Mouse (Mus musculus): ENCODE measurements around the gene Adap1. TPM values are rescaled to one million over a fixed set of nuclear protein-coding genes. Genes with fewer than 3 reads are reported as not detected.
A peak's percentile ranks its signal among the peaks of the same experiment; 100 is the strongest.

Adap1 gene
- polyA plus RNA-seq, 1 experiment from 2014 or later: 0.37 TPM

GRCm38 (mm10) chr5:139364260-139364910, 39.0 kb upstream of the Adap1 start:
- Histone ChIP-seq H3K4me1 (peaks cover 23% of the 10 kb centered on the region), H3K36me3 (peaks cover 27% of the 10 kb centered on the region), H3K4me3 (no peak overlapping the region), H3K27ac (replicated peaks) (peak overlapping the region; percentile 69; the same call in 1 of the 2 replicates), H3K9me3 (replicated peaks) (no peaks in the 10 kb centered on the region), H3K27me3 (ENCODE audit: low read depth, poor library complexity, severe bottlenecking) (no peaks in the 10 kb centered on the region)
- peak; percentile 80 for DNase-seq (ENCODE audit: low spot score)
- WGBS: 42% methylated on average over 12 of the region's 12 CpGs

GRCm38 (mm10) chr5:139363858-139364257, 38.4 kb upstream of the Adap1 start:
- WGBS: 68% methylated on average over 7 of the region's 7 CpGs

GRCm38 (mm10) chr5:139359244-139359643, 33.8 kb upstream of the Adap1 start:
- Histone ChIP-seq H3K4me3 (no peak overlapping the region), H3K27me3 (ENCODE audit: low read depth, poor library complexity, severe bottlenecking) (no peaks in the 10 kb centered on the region), H3K9me3 (replicated peaks) (no peaks in the 10 kb centered on the region), H3K27ac (replicated peaks) (no peak overlapping the region), H3K36me3 (peaks cover 31% of the 10 kb centered on the region), H3K4me1 (peaks cover under 1% of the 10 kb centered on the region)
- WGBS: 94% methylated on average over 5 of the region's 5 CpGs
- DNase-seq (ENCODE audit: low spot score): no peak

More at GRCm38 (mm10) chr5:139363858-139364257, 38.4 kb upstream of the Adap1 start:
- Histone ChIP-seq H3K27ac (replicated peaks) (no peak overlapping the region), H3K36me3 (peaks cover 27% of the 10 kb centered on the region), H3K4me1 (peaks cover 23% of the 10 kb centered on the region), H3K9me3 (replicated peaks) (no peaks in the 10 kb centered on the region), H3K27me3 (ENCODE audit: low read depth, poor library complexity, severe bottlenecking) (no peaks in the 10 kb centered on the region), H3K4me3 (no peak overlapping the region)
- no peak for DNase-seq (ENCODE audit: low spot score)

- peak; percentile 31 for DNase-seq (ENCODE audit: low spot score)
- Histone ChIP-seq H3K4me1 (no peaks in the 10 kb centered on the region), H3K36me3 (peaks cover 28% of the 10 kb centered on the region), H3K27ac (replicated peaks) (no peak overlapping the region), H3K27me3 (ENCODE audit: low read depth, poor library complexity, severe bottlenecking) (no peaks in the 10 kb centered on the region), H3K4me3 (no peak overlapping the region), H3K9me3 (replicated peaks) (no peaks in the 10 kb centered on the region)
- WGBS: 74% methylated on average over 2 of the region's 2 CpGs
Observed at GRCm38 (mm10) chr5:139358653-139359052, 33.2 kb upstream of the Adap1 start.

- 37% methylated on average over 19 of the region's 19 CpGs for WGBS
- Histone ChIP-seq H3K4me1 (peaks cover 14% of the 10 kb centered on the region), H3K9me3 (replicated peaks) (no peaks in the 10 kb centered on the region), H3K27me3 (ENCODE audit: low read depth, poor library complexity, severe bottlenecking) (peaks cover 13% of the 10 kb centered on the region), H3K36me3 (peaks cover 11% of the 10 kb centered on the region; the same call in 1 of the 2 replicates), H3K4me3 (no peak overlapping the region), H3K27ac (replicated peaks) (no peak overlapping the region)
- DNase-seq (ENCODE audit: low spot score): peak; percentile 78
Observed at GRCm38 (mm10) chr5:139355235-139355772, 29.9 kb upstream of the Adap1 start.

- no peak for DNase-seq (ENCODE audit: low spot score)
- no peaks in the 10 kb centered on the region for H3K9me3 ChIP-seq (replicated peaks)
- H3K4me1 ChIP-seq: peaks cover 14% of the 10 kb centered on the region
- no peak overlapping the region for H3K27ac ChIP-seq (replicated peaks)
- 85% methylated on average over 11 of the region's 11 CpGs for WGBS
- H3K4me3 ChIP-seq: no peak overlapping the region
- peaks cover 13% of the 10 kb centered on the region for H3K27me3 ChIP-seq (ENCODE audit: low read depth, poor library complexity, severe bottlenecking)
- H3K36me3 ChIP-seq: 0 out of 2 replicates have a peak, but pooled peaks cover 4% of the 10 kb centered on the region
Observed at GRCm38 (mm10) chr5:139353946-139354345, 28.5 kb upstream of the Adap1 start.

GRCm38 (mm10) chr5:139353496-139353895, 28.1 kb upstream of the Adap1 start:
- H3K27ac ChIP-seq (replicated peaks): no peak overlapping the region
- DNase-seq (ENCODE audit: low spot score): peak; percentile 30
- WGBS: 64% methylated on average over 10 of the region's 10 CpGs

GRCm38 (mm10) chr5:139352317-139352716, 26.9 kb upstream of the Adap1 start, which contains the start of gene Cyp2w1:
TSS of gene Cyp2w1 (plus strand) at chr5:139352617.
- no peak for DNase-seq (ENCODE audit: low spot score)
- Histone ChIP-seq H3K4me3 (no peak within 1 kb of the TSS), H3K9me3 (replicated peaks) (no peaks in the 10 kb centered on the region), H3K36me3 (no peaks in the 10 kb centered on the region), H3K4me1 (peaks cover 14% of the 10 kb centered on the region), H3K27ac (replicated peaks) (peak within 1 kb of the TSS; percentile 33; the same call in 1 of the 2 replicates), H3K27me3 (ENCODE audit: low read depth, poor library complexity, severe bottlenecking) (peaks cover 18% of the 10 kb centered on the region)
- 62% methylated on average over 6 of the region's 6 CpGs for WGBS

More at GRCm38 (mm10) chr5:139353496-139353895, 28.1 kb upstream of the Adap1 start:
- Histone ChIP-seq H3K27me3 (ENCODE audit: low read depth, poor library complexity, severe bottlenecking) (peaks cover 13% of the 10 kb centered on the region), H3K4me1 (peaks cover 14% of the 10 kb centered on the region), H3K4me3 (no peak overlapping the region), H3K36me3 (0 out of 2 replicates have a peak, but pooled peaks cover 2% of the 10 kb centered on the region), H3K9me3 (replicated peaks) (no peaks in the 10 kb centered on the region)

GRCm38 (mm10) chr5:139351628-139352027, 26.2 kb upstream of the Adap1 start:
- H3K27me3 ChIP-seq (ENCODE audit: low read depth, poor library complexity, severe bottlenecking): peaks cover 21% of the 10 kb centered on the region
- peak overlapping the region; percentile 33; the same call in 1 of the 2 replicates for H3K27ac ChIP-seq (replicated peaks)
- WGBS: 27% methylated on average over 8 of the region's 8 CpGs
- H3K4me1 ChIP-seq: peaks cover 14% of the 10 kb centered on the region
- no peaks in the 10 kb centered on the region for H3K9me3 ChIP-seq (replicated peaks)
- no peaks in the 10 kb centered on the region for H3K36me3 ChIP-seq
- DNase-seq (ENCODE audit: low spot score): no peak
- H3K4me3 ChIP-seq: no peak overlapping the region

- Histone ChIP-seq H3K27me3 (ENCODE audit: low read depth, poor library complexity, severe bottlenecking) (peaks cover 26% of the 10 kb centered on the region), H3K27ac (replicated peaks) (peak within 1 kb of the TSS; percentile 33; the same call in 1 of the 2 replicates), H3K36me3 (no peaks in the 10 kb centered on the region), H3K9me3 (replicated peaks) (no peaks in the 10 kb centered on the region), H3K4me3 (no peak within 1 kb of the TSS), H3K4me1 (peaks cover 14% of the 10 kb centered on the region)
- 57% methylated on average over 5 of the region's 5 CpGs for WGBS
- DNase-seq (ENCODE audit: low spot score): no peak
Observed at GRCm38 (mm10) chr5:139351134-139351533, 25.7 kb upstream of the Adap1 start, which contains the start of gene Cox19. TSS of gene Cox19 (minus strand) at chr5:139351418.

- Histone ChIP-seq H3K27me3 (ENCODE audit: low read depth, poor library complexity, severe bottlenecking) (peaks cover 27% of the 10 kb centered on the region), H3K4me3 (no peak overlapping the region), H3K36me3 (no peaks in the 10 kb centered on the region), H3K4me1 (peaks cover 20% of the 10 kb centered on the region), H3K27ac (replicated peaks) (no peak overlapping the region), H3K9me3 (replicated peaks) (no peaks in the 10 kb centered on the region)
- no peak for DNase-seq (ENCODE audit: low spot score)
- 86% methylated on average over 6 of the region's 6 CpGs for WGBS
Observed at GRCm38 (mm10) chr5:139349713-139350112, 24.3 kb upstream of the Adap1 start.

GRCm38 (mm10) chr5:139347225-139347624, 21.8 kb upstream of the Adap1 start:
- DNase-seq (ENCODE audit: low spot score): no peak
- Histone ChIP-seq H3K36me3 (peaks cover 9% of the 10 kb centered on the region), H3K4me3 (no peak overlapping the region), H3K27ac (replicated peaks) (no peak overlapping the region), H3K27me3 (ENCODE audit: low read depth, poor library complexity, severe bottlenecking) (peaks cover 27% of the 10 kb centered on the region), H3K4me1 (peaks cover 32% of the 10 kb centered on the region), H3K9me3 (replicated peaks) (no peaks in the 10 kb centered on the region)
- WGBS: 79% methylated on average over 1 of the region's 1 CpGs

- WGBS: 13% methylated on average over 5 of the region's 5 CpGs
- no peaks in the 10 kb centered on the region for H3K9me3 ChIP-seq (replicated peaks)
- peak overlapping the region; percentile 72 for H3K27ac ChIP-seq (replicated peaks)
- DNase-seq (ENCODE audit: low spot score): no peak
- H3K4me1 ChIP-seq: peaks cover 18% of the 10 kb centered on the region
- H3K27me3 ChIP-seq (ENCODE audit: low read depth, poor library complexity, severe bottlenecking): peaks cover 14% of the 10 kb centered on the region; the same call in 1 of the 2 replicates
- peaks cover 26% of the 10 kb centered on the region for H3K36me3 ChIP-seq
- peak overlapping the region; percentile 88 for H3K4me3 ChIP-seq
Observed at GRCm38 (mm10) chr5:139345364-139345714, 19.9 kb upstream of the Adap1 start.

All from midbrain, embryonic 10.5 days (tissue).